Mouse (Mus musculus) lung, adult 2 months (tissue): ENCODE measurements at regions not wholly inside any gene's neighbourhood (a gene's known extent, or its start where the extent isn't known, plus 50 kb on each side); places are given as distances from the start of the nearest gene placed in this dataset.
A peak's percentile ranks its signal among the peaks of the same experiment; 100 is the strongest.

ENCODE experiments used
- CTCF ChIP-seq: fragments of 200-500 bp; IDR thresholded peaks from 2 replicates; pipeline ENCODE4 v1.5.1; 2011; ENCODE audit warnings: mild to moderate bottlenecking, low read length, control low read depth; ENCODE audit not compliant: insufficient read depth
- POLR2A ChIP-seq: fragments of 200-500 bp; IDR thresholded peaks from 2 replicates; pipeline ENCODE4 v1.6.1; 2011; ENCODE audit warnings: low read depth, mild to moderate bottlenecking, control low read depth, low read length, borderline replicate concordance; ENCODE audit errors: extremely low read depth

- TF ChIP-seq POLR2A (peak; percentile 48; the same call in 1 of the 2 replicates), CTCF (no peak)
Measured at GRCm38 (mm10) chr15:37135590-37136164, 128.1 kb upstream of the Zfp706 start.
